Mouse (Mus musculus): ENCODE measurements around the gene Xylt1.

DNA sequence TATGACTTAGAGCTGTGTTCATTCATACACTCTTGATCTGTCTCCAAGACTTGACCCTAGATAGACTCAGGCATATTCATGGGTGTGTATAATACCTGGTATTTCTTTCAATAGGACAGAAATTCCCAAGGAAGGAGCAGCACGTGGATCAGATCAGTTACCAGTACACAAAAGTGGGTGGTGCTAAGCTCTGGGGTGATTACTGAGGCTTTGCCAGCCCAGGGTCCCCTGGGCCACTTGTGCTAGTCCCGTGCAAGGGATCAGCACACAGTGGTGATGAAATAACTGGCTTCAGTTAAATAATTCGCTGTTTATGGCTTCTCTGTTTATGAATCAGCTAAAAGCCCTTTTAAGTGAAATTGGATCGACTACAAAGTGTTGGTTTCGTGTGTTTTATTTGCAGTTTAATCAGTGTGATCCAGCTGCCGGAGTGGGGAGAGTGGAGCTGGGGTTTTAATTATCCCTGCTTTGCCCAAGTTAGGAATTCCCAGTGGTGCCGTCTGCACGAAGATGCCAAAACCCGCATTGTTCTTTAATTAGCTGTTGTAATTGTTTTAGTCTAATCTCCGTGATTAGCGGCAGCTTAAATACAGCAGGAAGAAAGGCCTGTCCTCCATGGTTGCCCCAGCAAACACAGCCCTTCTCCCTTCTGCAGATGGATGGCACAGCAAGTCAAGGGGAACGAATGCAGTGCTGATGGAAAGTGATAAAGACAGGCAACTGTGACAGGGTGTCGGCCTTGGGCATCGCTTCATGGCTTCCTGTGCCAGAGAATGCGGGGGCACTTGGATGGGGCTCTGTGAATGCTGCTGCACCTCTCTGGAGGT, 120.8 kb downstream of the Xylt1 start:
- TF ChIP-seq CTCF (IDR thresholded peaks at IDR 0.05; ENCODE audit: low read depth, low read length) (no peak), POLR2A (IDR thresholded peaks at IDR 0.05; ENCODE audit: borderline replicate concordance, low read depth, low read length) (no peak)

All from bone marrow macrophage, adult 2 months (primary cell).